Mouse (Mus musculus) CD4-positive helper T cell, adult 2 months (primary cell): ENCODE results near the gene Bpi.

Experiments
- DNase-seq: peaks from one replicate; pipeline ENCODE4 v3.0.0-alpha.2; 2012; ENCODE audit warnings: low read depth, missing footprints, low spot score

The Bpi gene

DNA sequence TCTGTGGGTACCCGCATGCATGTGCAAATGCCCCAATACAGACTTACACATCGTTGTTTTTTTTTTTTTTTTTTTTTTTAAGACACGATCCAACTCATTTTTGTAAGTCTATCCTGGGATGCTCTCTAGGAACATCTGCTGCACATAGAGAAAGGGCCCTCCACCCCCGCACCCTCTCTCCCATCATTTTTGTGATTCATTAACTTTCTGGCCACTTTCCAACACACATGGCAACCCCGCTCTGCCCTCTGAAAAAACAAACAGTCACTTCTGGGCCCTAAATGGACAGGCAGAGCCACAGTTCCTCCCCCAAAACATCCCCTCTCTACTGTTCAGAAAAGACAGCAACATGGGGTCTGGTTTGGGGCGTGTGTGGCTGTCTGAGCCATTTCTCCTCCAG, 27.8 kb downstream of the Bpi start:
- DNase-seq: no peak

DNA sequence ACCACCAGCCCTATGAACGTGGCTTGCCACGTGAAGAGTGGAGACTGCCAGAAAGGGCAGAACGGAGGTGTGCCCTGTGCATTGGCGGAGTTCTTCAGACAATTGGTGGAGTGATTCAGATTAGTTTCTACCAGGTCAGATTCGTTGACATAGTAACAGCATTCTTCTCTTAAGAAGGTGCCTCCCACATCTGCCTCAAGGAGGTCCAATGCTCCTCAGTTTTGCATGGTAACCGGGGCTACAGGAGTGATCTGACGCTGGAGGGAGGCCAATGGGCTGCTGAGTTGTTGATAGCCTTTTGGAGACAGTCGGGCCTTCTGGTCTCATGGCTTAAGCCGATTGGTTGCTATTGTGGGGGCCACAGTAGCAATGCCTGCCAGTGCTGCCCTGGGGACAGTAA, 37.8 kb downstream of the Bpi start:
- no peak for DNase-seq

DNA sequence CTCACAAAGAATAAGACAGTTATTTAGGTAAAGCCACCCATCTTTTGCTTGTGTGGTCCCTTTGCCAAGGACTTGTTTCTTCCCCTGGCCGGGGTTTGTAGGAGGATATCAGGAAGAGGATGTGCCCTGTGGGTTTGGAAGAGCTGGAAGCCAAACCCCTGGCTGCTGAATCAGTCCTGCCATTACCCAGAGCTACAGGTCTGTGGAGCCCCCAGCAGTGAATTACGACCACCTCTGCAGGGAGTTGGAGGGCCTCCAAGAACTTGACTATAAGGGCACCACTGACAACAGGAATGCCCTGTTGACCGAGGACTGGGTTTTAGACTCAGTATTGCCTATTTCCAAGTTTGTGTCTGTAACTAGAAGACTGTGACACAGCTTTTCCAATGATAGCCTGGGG, 41.3 kb downstream of the Bpi start:
- no peak for DNase-seq

DNA sequence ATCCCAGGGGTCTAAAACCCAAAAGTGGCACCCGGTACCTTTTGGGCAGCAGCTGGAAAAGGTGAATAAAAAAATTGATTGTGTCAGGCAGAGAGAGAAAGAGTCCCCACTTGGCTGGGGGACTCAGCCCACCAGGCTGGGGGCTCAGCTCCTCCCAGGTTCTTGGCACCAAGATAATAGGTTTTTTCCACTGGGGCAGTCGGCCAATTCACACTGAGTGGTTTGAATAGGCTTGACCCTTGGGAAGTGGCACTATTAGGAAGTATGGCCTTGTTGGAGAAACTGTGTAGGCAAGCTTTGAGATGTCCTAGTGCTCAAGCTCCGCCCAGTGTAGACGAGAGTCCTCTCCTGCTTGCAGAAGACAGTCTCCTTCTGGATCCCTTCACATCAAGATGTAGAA, 41.8 kb downstream of the Bpi start:
- DNase-seq: no peak

DNA sequence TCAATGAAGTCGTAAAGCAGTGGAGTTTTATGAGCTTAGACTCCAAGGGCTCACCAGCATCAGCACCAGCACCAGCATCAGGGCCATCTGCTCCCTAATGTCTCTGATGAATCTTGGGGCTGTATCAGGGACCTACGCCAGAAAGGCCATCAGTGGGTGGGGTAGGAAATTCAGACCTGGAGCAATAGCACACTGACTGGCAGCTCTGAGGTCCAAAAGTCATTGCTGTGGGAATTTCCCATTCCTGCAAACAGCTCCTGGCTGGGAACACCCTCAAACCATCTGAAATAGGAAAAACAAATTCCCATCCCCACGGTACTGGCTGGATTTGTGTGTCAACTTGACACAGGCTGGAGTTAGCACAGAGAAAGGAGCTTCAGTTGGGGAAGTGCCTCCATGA, 44.9 kb downstream of the Bpi start:
- no peak for DNase-seq

DNA sequence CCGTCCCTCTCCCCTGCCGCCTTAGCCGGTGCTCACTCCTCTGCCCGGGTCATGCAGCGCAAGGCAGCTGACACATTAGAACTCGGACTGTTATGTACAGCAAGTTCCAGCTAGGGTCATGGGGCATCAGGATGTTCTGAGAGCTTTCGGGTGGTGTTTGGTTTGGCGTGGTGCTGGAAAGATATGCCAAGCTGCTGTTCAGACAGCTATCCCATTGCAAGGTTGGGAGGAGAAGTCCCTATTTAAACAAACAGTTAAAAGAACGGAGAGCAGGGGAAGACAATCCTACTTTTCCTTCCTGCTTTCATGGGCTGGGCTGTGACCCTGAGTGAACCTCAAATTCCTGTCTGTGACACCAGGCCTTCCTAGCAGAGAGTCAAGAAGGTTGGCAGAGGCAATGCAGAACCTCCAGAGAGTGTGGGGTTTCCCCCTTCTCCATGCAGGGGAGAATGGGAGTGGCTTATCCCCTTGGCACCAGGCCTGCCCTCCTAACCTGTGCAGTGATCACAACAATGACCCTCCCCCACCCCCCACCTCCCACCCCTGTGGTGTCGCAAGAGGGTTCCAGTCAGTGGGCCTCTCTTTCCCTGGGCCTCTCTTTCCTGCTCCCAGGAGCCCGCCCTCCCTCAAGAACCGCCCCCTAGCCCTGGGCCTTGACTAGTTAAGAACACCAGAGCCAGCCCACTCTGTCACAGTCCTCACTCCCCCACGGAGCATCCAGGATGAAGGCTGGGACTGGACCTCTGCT, 48.2 kb downstream of the Bpi start, which contains the start of gene Lbp:
Lbp (plus strand) TSS at position 546 of the 748 bp plus-strand sequence.
- no peak for DNase-seq

DNA sequence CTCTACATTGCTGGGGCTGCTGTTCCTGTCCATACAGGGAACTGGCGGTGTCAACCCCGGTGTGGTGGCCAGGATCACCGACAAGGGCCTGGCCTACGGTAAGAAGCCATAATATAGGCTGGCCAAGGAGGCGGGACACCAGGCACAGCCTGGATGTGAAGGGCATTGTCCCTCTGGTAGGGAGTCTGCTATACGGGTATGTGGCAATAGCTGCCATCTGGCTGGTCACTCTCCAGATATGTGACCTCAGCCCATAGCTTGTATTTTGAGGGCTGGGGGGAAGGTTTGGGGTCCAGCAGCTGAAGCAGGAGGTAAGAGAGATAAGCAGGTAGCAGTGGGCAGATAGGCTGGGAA, 48.8 kb downstream of the Bpi start:
- no peak for DNase-seq

DNA sequence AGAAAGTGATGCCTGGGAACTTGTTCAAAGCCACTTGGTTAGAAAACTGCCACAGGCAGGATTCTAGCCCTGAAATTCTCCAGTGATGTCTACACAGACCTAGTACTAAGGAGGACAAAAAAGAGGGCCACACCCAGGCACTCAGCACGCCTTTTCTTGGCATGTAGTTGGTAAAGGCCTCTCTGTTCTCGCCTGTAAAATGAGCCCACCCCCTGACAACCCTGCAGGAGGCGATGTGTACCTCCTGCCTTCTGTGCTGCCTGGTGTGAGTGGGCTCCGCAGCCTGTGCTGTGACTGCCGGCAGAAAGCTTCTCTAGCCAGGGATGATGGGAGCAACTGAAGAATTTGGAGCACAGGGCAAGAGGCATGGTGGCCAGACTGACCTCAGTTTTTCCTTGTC, 50.4 kb downstream of the Bpi start:
- DNase-seq: no peak

DNA sequence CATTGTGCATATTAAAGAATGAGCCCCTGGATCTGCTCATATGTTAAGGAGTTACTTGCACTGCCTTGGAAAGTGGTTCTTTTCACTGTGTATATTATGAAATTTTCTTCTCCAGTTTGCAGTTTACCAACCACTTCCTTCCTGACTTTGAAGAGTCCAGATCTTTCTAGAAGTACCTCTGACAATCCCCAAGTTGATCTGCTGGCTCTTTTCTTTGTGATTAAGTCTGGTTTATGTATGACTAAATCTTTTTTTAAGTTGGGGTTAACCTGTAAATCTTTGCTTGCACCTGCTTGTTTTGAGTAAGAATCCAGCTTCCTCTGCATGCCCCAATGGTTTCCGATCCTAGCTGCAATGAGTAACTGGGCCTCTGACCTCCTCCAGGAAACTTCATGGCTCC, 55.2 kb downstream of the Bpi start:
- peak; percentile 68 for DNase-seq

DNA sequence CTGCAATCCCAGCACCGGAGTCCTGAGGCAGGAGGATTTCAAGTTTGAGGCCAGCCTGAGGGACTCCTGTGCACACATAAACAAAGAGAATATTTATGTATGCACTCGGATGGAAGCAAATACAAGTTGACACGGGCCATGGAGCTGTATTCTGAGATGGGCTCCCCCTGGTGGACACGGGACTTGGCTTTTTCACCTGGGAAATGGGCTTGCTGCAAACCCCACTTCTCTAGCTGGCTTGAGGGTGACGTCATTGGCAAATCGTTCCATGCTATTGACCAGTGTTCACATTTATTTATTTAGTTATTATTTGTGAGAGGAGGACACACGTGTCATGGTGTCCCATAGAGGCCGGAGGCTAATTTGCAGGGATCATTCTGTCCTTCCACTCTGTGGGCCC, 58.5 kb downstream of the Bpi start:
- peak; percentile 51 for DNase-seq

DNA sequence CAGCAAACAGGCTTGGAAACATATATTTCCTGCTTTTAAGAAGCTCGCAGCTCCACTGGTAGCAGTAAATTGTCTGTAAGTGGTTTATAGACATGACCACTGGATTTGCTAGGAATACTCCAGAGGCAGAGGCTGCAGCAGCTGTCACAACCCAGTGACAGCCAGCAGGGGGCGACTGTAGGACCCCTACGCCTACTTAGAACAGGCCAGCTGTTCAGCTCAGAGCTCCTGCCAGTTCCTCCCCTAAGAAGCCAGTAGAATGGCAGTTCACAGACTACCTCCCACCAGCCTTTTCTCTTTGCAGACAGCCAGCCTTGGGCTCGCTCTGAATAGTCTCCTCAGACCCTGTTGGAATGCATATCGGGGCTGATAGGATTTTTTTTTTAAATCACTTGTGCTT, 59.1 kb downstream of the Bpi start:
- DNase-seq: peak; percentile 54

DNA sequence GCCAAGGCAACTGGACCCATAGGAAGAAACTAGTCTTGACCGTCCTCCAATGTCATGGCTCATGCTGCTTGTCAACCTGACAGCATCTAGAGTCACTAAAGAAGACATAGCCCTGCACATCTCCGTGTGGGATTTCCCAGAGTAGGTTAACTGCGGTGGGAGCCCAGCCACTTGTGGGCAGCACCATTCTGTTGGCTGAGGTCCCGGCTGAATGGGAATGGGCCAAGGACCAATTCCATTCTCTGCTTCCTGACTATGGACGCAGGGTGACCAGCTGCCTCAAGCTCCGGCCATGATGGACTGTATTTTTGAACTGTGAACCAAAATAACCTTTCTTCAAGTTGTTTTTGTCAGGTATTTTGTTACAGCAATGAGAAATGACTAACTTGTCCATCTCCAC, 63.7 kb downstream of the Bpi start:
- DNase-seq: no peak

DNA sequence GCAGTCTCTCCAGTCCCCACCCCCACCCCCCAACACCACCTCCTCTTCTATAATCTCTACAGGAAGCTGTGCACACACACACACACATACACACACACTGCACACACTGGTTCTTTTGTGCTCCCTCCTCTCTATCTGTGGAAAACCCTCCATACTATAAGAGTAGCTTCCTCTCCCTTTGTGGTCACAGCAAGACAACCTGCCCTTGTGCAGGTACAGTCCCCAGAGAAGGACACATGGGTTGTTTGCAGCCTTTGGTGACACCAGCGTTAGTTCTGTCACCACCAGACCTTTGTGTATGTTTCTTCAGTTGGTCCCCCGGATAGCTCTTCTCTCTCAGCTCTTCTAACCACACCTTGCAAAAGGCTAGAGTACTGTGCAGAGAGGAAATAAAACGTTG, 65.0 kb downstream of the Bpi start:
- peak; percentile 87 for DNase-seq

DNA sequence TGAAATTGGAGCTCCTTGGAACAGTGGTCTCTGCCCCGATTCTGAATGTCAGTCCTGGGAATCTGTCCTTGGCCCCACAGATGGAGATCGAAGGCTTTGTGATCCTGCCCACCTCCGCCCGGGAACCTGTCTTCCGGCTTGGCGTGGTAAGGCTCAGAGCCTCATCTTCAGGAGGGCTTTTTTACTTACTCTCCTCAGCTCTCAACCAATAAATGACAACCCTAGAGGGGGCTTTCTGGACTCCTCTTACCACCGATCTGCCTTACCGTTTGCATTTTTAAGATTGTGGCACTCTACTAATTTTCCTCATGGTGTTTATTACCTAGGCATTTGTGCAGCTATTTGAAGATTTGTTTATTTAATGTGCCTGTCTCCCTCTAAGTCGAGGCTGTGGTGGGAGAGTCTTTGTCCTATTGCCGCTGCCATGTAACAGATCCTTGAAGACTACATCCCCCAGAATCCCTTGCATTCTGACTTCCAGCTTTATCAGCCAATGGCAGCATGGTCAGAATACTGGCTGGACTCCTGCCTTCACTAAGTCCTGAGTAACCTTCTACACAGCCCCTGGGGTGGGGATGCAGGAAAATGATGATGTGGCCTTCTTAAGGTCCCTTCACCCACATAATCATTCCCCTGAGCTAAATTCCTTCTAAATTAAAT, 66.8 kb downstream of the Bpi start:
- DNase-seq: no peak

DNA sequence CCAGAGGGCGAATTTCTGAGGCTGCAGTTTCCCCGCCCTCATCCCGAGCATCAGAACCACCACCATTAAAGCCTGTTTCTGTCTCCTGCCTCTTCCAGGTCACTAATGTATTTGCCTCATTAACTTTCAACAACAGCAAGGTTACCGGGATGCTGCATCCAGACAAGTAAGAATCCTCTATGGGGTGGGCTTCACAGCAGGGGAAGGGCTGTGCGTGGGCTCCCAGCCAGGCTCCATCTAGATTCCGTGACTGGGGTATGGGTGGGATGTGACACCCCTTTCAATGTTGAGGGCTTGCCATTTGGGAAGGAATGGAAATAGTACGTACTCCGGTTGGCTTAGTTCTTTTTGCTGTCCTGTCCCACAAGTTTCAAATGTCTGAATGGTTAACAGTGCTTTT, 67.7 kb downstream of the Bpi start:
- DNase-seq: no peak
